Mouse (Mus musculus) adrenal gland (tissue): ENCODE data around the gene Gm3642.
"Not testable (repeated sequence)": the region's sequence is repeated elsewhere in the genome, so short reads cannot be mapped to it uniquely, and the experiment has no call there.

Experiments
- intact Hi-C: fragments of 180-260 bp; cut with DNase I; formaldehyde crosslinking; loops from one replicate; pipeline ENCODE4 v1.15.1; 2025
- long read RNA-seq, 2 experiments: library from polyadenylated mRNA; unstranded; transcript quantifications; one replicate each; pipeline ENCODE4 v2.0.0; 2020; ENCODE audit warnings: borderline replicate concordance in 1 of 2; ENCODE audit not compliant: insufficient replicate concordance in 1 of 2

The Gm3642 gene
- long read RNA-seq, experiment 1: 0 reads
- long read RNA-seq, experiment 2: 0 reads

DNA sequence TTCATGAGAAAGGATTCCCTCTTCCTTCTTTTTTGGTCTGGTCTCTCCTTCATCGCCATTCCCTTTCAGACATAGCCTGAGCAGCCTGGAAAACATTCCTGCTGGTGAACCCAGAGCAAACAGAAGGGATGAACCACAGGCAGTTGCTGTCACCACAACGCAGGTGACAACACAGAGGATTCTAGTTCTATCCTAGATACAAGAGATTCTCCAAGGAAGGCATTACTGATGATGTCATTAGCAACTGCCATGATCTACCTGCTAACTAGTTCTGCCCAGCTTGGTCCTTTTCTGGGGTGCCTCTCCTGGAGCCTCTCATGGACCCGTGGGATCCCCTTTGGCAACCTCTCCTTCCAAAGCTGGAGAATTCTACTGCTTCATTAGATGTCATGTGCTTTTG lies at the start of gene Gm3642:
TSS of gene Gm3642 (minus strand) at position 101 of the 400 bp plus-strand sequence.
- intact Hi-C loops: not testable (repeated sequence)

DNA sequence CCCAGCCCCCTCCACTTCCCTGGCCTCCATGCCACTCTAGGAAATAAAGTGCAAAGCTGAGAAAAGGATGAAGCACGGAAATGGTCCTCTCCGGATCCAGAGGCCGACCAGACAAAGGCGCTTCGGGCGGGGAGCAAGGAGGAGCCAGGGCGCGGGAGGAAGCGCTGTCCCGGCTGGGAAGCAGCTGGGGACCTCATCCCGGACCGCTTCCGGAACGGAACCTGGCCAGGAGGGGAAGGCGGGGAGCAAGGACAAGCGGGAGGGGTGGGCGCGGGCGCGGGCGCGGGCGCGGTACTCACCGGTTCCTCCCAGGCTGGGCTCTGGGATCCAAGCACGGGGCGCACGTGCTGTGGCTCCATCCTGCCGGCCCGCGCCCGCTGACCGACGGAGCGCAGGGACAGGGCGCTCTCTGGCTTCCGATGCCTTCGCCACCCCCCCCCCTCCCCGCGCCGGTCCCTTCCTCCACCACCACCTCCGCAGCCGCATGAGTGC lies 49.5 kb upstream of the Gm3642 start, which contains the start of gene Gm3667:
TSS of gene Gm3667 (minus strand) at position 442 of the 492 bp plus-strand sequence.
- intact Hi-C loops: not testable (repeated sequence)

DNA sequence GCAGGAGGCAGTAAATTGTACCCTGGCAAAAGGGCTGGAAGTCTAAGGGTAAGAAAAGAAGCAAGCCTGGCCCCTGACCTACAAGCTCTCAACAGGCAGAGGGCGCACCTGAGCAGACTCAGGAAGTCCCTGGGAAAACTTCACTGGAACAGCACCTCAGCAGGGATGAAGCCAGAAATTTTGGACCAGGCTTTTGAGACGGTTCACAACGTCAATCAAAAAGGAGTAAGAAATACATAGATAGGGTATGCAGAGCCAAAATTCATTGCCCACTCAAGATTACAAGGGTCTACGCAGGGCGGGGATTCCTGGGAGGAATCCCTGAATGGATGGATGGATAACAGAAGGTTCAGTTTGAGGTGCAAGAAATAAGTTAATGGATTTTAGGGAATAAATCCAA lies 48.7 kb upstream of the Gm3642 start:
- intact Hi-C loops: not testable (repeated sequence)

DNA sequence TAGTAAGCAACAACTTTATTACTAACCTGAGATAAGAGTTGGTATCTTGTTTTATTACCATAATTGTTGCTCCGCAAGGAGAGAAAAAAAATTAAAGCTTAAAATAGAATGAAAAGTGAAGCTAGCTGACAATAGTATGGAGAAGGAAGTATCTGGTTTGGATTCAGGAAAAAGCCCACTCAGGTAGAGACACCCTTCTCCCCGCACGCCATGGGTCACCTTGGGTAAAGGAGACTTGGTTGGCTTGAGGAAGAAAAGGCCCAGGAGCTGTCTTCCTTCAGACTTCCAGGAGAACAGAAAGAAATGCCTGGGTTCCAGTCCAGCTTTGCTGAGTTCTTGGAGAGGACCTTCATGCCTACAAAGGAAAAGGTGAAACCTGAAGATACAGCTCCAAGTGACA lies 16.8 kb downstream of the Gm3642 start:
- intact Hi-C loops: not testable (repeated sequence)
